Mouse (Mus musculus) E14TG2a.4 (cell line): ENCODE data around the gene Chaf1a.
A peak's percentile ranks its signal among the peaks of the same experiment; 100 is the strongest.

Experiments used
- H3K27me3 ChIP-seq: 2 replicates; pipeline ENCODE4 v1.6.1; 2014; ENCODE audit warnings: low read length, control low read depth; ENCODE audit not compliant: insufficient read depth
- H3K36me3 ChIP-seq: 2 replicates; pipeline ENCODE4 v1.6.1; 2014; ENCODE audit warnings: low read length, control low read depth; ENCODE audit not compliant: insufficient read depth
- H3K4me1 ChIP-seq: replicated peaks from 2 replicates; pipeline ENCODE4 v1.6.1; 2014; ENCODE audit warnings: low read depth, low read length, control low read depth
- H3K4me3 ChIP-seq: replicated peaks from 2 replicates; pipeline ENCODE4 v1.5.1; 2014; ENCODE audit warnings: mild to moderate bottlenecking, low read length
- H3K9me3 ChIP-seq: 2 replicates; pipeline ENCODE4 v1.6.1; 2014; ENCODE audit warnings: low read length, control low read depth
- CTCF ChIP-seq: conservative IDR thresholded peaks from 2 replicates; pipeline ENCODE4 v1.5.1; 2014; ENCODE audit warnings: low read length
- NANOG ChIP-seq: IDR thresholded peaks from 2 replicates; pipeline ENCODE4 v1.6.1; 2014; ENCODE audit warnings: borderline replicate concordance, low read length, mixed read lengths
- POU5F1 ChIP-seq: IDR thresholded peaks from 2 replicates; pipeline ENCODE4 v1.6.1; 2014; ENCODE audit warnings: low read length, borderline replicate concordance

Gene Chaf1a

GRCm38 (mm10) chr17:56040030-56040856 is at the start of gene Chaf1a:
Chaf1a (plus strand) TSS chr17:56040439.
- TF ChIP-seq CTCF = no peak
- no peak for TF ChIP-seq NANOG
- no peak for TF ChIP-seq POU5F1
- Histone ChIP-seq H3K9me3 (no peaks in the 10 kb centered on the region), H3K4me3 (peak within 1 kb of the TSS; percentile 95), H3K36me3 (peaks cover 36% of the 10 kb centered on the region), H3K27me3 (no peaks in the 10 kb centered on the region), H3K4me1 (peaks cover 67% of the 10 kb centered on the region)

- Histone ChIP-seq H3K4me1 (peaks cover 54% of the 10 kb centered on the region), H3K36me3 (peaks cover 53% of the 10 kb centered on the region), H3K27me3 (peaks cover 4% of the 10 kb centered on the region; the same call in 1 of the 2 replicates), H3K4me3 (peak overlapping the region; percentile 49), H3K9me3 (no peaks in the 10 kb centered on the region)
- TF ChIP-seq CTCF (no peak), NANOG (no peak), POU5F1 (no peak)
Measured at GRCm38 (mm10) chr17:55996007-55996406, 44.2 kb upstream of the Chaf1a start.

DNA sequence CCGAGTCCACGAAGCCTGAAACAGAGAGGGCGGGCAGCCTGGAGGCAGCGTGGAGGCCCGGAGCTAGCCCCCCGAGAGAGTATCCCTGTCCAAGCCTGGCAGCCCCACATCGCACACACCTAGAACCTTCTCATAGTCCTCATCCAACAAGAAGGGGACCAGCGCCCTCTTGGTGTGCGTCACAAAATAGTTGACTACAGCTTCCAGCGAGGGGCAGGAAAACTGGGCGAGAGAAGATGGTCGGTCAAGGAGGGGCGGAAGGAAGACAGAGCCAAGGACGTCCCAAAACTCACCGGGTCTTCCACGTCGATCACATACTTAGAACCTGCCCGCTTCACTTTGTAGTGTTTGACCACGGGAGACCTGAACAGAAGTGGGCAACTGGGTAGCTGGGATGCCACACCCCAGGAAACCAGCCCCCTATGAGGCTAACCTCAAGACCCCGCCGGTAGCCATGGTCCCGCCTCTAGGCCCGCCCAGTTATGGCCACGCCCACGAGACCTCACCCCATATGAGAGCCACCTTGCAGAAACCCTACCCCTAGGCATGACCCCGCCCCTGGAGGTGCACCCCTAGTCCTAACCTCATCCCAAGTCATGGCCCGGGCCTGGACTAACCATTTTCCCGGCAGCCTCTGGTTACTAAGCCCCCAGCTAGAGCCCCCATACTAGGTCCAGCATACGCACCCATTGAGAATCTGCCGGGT is 40.3 kb upstream of the Chaf1a start:
- no peaks in the 10 kb centered on the region for H3K9me3 ChIP-seq
- TF ChIP-seq NANOG (no peak), POU5F1 (no peak), CTCF (no peak)
- H3K36me3 ChIP-seq = peaks cover 30% of the 10 kb centered on the region
- peaks cover 16% of the 10 kb centered on the region for H3K27me3 ChIP-seq
- peaks cover 45% of the 10 kb centered on the region for H3K4me1 ChIP-seq
- peak overlapping the region; percentile 80 for H3K4me3 ChIP-seq

DNA sequence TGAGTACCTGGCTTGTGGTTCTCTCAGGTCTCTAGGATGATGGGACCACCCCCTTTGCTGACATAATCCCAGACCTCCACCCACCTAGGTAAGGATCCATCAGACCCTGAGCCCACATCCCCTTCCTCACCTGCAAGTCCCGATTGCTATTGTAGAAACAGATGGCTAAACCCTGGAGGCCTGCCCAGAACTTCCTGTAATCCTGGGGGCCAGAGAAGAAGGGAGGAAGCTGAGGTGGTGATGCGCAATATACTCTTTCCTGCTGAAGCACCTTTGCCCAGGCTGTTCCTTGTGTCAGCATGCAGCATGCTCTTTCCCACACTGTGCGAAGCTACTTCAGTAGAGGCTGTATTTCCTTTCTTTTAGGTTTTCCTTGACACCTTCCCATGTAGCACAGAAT is 37.2 kb upstream of the Chaf1a start:
- Histone ChIP-seq H3K4me3 (no peak overlapping the region), H3K36me3 (0 out of 2 replicates have a peak, but pooled peaks cover under 1% of the 10 kb centered on the region), H3K27me3 (peaks cover 16% of the 10 kb centered on the region), H3K4me1 (peaks cover 54% of the 10 kb centered on the region), H3K9me3 (no peaks in the 10 kb centered on the region)
- TF ChIP-seq CTCF = no peak
- no peak for TF ChIP-seq POU5F1
- TF ChIP-seq NANOG = no peak

- H3K4me3 ChIP-seq = 0 out of 2 replicates have a peak within 1 kb of the TSS, but pooled peaks have one; percentile 37
- H3K36me3 ChIP-seq = 0 out of 2 replicates have a peak, but pooled peaks cover 4% of the 10 kb centered on the region
- peaks cover 16% of the 10 kb centered on the region for H3K27me3 ChIP-seq
- no peak for TF ChIP-seq NANOG
- TF ChIP-seq CTCF = no peak
- TF ChIP-seq POU5F1 = no peak
- H3K9me3 ChIP-seq = no peaks in the 10 kb centered on the region
- peaks cover 52% of the 10 kb centered on the region for H3K4me1 ChIP-seq
Measured at GRCm38 (mm10) chr17:56005415-56006061, 34.7 kb upstream of the Chaf1a start, which contains the start of the genes Stap2 and Mpnd. Stap2 (minus strand) TSS chr17:56005584. Mpnd (plus strand) TSS chr17:56005711.

- no peaks in the 10 kb centered on the region for H3K9me3 ChIP-seq
- peaks cover 12% of the 10 kb centered on the region for H3K27me3 ChIP-seq
- peaks cover 59% of the 10 kb centered on the region for H3K4me1 ChIP-seq
- peaks cover 16% of the 10 kb centered on the region for H3K36me3 ChIP-seq
- H3K4me3 ChIP-seq = peak overlapping the region; percentile 35; the same call in 1 of the 2 replicates
- TF ChIP-seq NANOG = no peak
- no peak for TF ChIP-seq POU5F1
- no peak for TF ChIP-seq CTCF
Measured at GRCm38 (mm10) chr17:56006956-56007355, 33.3 kb upstream of the Chaf1a start.

- Histone ChIP-seq H3K9me3 (no peaks in the 10 kb centered on the region), H3K36me3 (peaks cover 23% of the 10 kb centered on the region), H3K4me1 (peaks cover 59% of the 10 kb centered on the region), H3K4me3 (peak overlapping the region; percentile 94), H3K27me3 (peaks cover 9% of the 10 kb centered on the region)
- TF ChIP-seq NANOG (peak; percentile 73; the same call in 1 of the 2 replicates), CTCF (no peak)
Measured at GRCm38 (mm10) chr17:56007444-56008355, 32.5 kb upstream of the Chaf1a start.
